Comparison of ENCODE assay signal across 10 mouse cellular contexts in the genomic region with DNA sequence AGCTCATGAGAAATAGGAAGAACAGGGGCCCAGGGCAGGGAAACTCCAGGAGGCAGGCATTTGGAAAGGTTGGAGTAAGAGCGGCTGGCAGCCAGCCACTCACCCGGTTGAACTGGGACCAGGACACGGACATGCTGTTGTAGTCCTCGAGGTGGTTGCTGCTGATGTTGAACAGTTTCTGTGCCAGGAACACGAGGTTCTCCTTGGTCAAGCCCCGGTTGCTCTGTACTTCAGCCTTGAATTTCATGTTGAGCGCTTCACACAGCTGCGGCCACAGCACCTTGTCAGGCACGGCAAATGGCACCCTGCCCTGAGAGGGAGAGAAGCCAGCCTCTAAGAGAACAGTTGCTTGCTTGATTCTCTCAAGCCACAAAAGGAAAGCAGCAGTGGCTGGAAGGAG. TPM values are rescaled to one million over a fixed set of nuclear protein-coding genes. Genes with fewer than 3 reads are reported as not detected.
DNase-seq lines count a peak whose midpoint lies in the region; ATAC-seq and TF ChIP-seq lines count a peak whose summit lies in the region.
"Not testable (repeated sequence)": the region's sequence is repeated elsewhere in the genome, so short reads cannot be mapped to it uniquely, and the experiment has no call there.
"Had no signal": no experiment of that assay in that cellular context is flagged by ENCODE, and none has a peak within 500 bp of the region (broad histone marks: within the 10 kb centered on the region; RNA-seq: fewer than 3 reads in every experiment).

No protein-coding gene starts in this region.

- peaks cover 56% of the 10 kb centered on the region for H3K36me3 ChIP-seq in heart, postnatal 0 days (replicated peaks; ENCODE audit: control insufficient read depth, insufficient read depth, low read length)

- not testable (repeated sequence) for H3K4me1 ChIP-seq in heart, postnatal 0 days (ENCODE audit: control insufficient read depth, insufficient read depth)

- TF ChIP-seq CTCF in heart, postnatal 0 days (IDR thresholded peaks at IDR 0.05; ENCODE audit: low read depth): not testable (repeated sequence)

- not testable (repeated sequence) for H3K9me3 ChIP-seq in heart, postnatal 0 days (replicated peaks; ENCODE audit: control insufficient read depth, low read length)

- H3K4me3 ChIP-seq in heart, postnatal 0 days (ENCODE audit: low read depth, low read length): not testable (repeated sequence)

- intact Hi-C loops in left cerebral cortex, postnatal 36 days (cut with DNase I): not testable (repeated sequence)

- DNase-seq in brain, adult 2 months (ENCODE audit: low read depth, low spot score): peak; percentile 68
- peak; percentile 68 to 73 for DNase-seq in cerebellum, postnatal 36 days
- peak; percentile 78 to 82 for DNase-seq in gastrocnemius, adult 8-10 months (ENCODE audit: low spot score in 2 of 2)
- DNase-seq in heart, postnatal 0 days (ENCODE audit: low spot score): peak; percentile 60
- peak; percentile 67 for DNase-seq in kidney, postnatal 14 days
- DNase-seq in left cerebral cortex, postnatal 36 days (ENCODE audit: low spot score in 2 of 2): peak; percentile 17 to 31
- peak; percentile 56 for DNase-seq in ovary, postnatal 36 days (ENCODE audit: low spot score)

- H3K4me2 ChIP-seq in heart, postnatal 0 days (ENCODE audit: low read depth, low read length): not testable (repeated sequence)

- not testable (repeated sequence) for H3K9ac ChIP-seq in heart, postnatal 0 days (replicated peaks; ENCODE audit: low read depth, low read length)

- 46% methylated on average over 9 of the region's 9 CpGs for WGBS in heart, postnatal 0 days

- ATAC-seq in heart, postnatal 0 days (ENCODE audit: insufficient read depth, low read depth): peak; percentile 80

- TF ChIP-seq EP300 in heart, postnatal 0 days (IDR thresholded peaks at IDR 0.05; ENCODE audit: low read depth): not testable (repeated sequence)

- not testable (repeated sequence) for H3K27me3 ChIP-seq in heart, postnatal 0 days (ENCODE audit: control insufficient read depth, insufficient read depth, low read length)

- peak overlapping the region; percentile 69 for H3K27ac ChIP-seq in heart, postnatal 0 days (ENCODE audit: low read depth)

RNA-seq across cellular contexts. Expression of gene Ghdc, which starts 19.9 kb away (rescaled TPM):
- 1 to 10 TPM; 4.3 to 8.2 (median 5.7) TPM for total RNA-seq in gastrocnemius, adult 8-10 months (2022)
- 8.2 and 13.0 TPM in 2 replicates for total RNA-seq in heart, postnatal 0 days (2014; rRNA removed; ENCODE audit: low replicate concordance)
- polyA plus RNA-seq in heart, postnatal 0 days (2015; fragmentation: Nextera tagmentation; extraction: Ambion mirVana): 6.8 and 7.0 TPM in 2 replicates
- 1 to 10 TPM; 6.6 to 8.0 TPM for total RNA-seq in left cerebral cortex, postnatal 36 days (2021)

RNA-seq across cellular contexts. Expression of gene Hcrt, which starts 27.9 kb away (rescaled TPM):
- not detected for total RNA-seq in gastrocnemius, adult 8-10 months (2022)
- not detected in 2 replicates for total RNA-seq in heart, postnatal 0 days (2014; rRNA removed; ENCODE audit: low replicate concordance)
- polyA plus RNA-seq in heart, postnatal 0 days (2015; fragmentation: Nextera tagmentation; extraction: Ambion mirVana): not detected in 2 replicates
- total RNA-seq in left cerebral cortex, postnatal 36 days (2021): under 1 TPM; 0.59 to 0.77 TPM
- polyA plus RNA-seq: heart, embryonic 11.5 days; limb, embryonic 11.5 days; lung, adult 2 months had no signal

RNA-seq across cellular contexts. Expression of gene Kcnh4, which starts 30.9 kb away (rescaled TPM):
- total RNA-seq in gastrocnemius, adult 8-10 months (2022): not detected
- not detected in 2 replicates for total RNA-seq in heart, postnatal 0 days (2014; rRNA removed; ENCODE audit: low replicate concordance)
- not detected in 2 replicates for polyA plus RNA-seq in heart, postnatal 0 days (2015; fragmentation: Nextera tagmentation; extraction: Ambion mirVana)
- total RNA-seq in left cerebral cortex, postnatal 36 days (2021): 10 to 100 TPM; 12.6 to 19.1 TPM
- polyA plus RNA-seq: heart, embryonic 11.5 days; limb, embryonic 11.5 days had no signal

RNA-seq across cellular contexts. Expression of gene Rab5c, which starts 52.6 kb away (rescaled TPM):
- total RNA-seq in gastrocnemius, adult 8-10 months (2022): 10 to 100 TPM; 41.4 to 50.9 (median 42.2) TPM
- 99.1 and 117 TPM in 2 replicates for total RNA-seq in heart, postnatal 0 days (2014; rRNA removed; ENCODE audit: low replicate concordance)
- polyA plus RNA-seq in heart, postnatal 0 days (2015; fragmentation: Nextera tagmentation; extraction: Ambion mirVana): 11.0 and 12.0 TPM in 2 replicates
- total RNA-seq in left cerebral cortex, postnatal 36 days (2021): 100 to 1,000 TPM; 138 to 156 TPM

RNA-seq across cellular contexts. Expression of gene Stat5b, which starts 59.9 kb away (rescaled TPM):
- 100 to 1,000 TPM; 136 to 186 (median 155) TPM for total RNA-seq in gastrocnemius, adult 8-10 months (2022)
- total RNA-seq in heart, postnatal 0 days (2014; rRNA removed; ENCODE audit: low replicate concordance): 29.2 and 48.2 TPM in 2 replicates
- polyA plus RNA-seq in heart, postnatal 0 days (2015; fragmentation: Nextera tagmentation; extraction: Ambion mirVana): 22.5 and 23.3 TPM in 2 replicates
- 10 to 100 TPM; 22.3 to 23.1 TPM for total RNA-seq in left cerebral cortex, postnatal 36 days (2021)

Comparison
In these comparisons a context has a peak if more than half of its experiments do, and no peak if none do; other contexts are left out.
1. DNase-seq: peak in every context shown above with its lines; median percentile 80 in gastrocnemius, adult 8-10 months; 70 in cerebellum, postnatal 36 days; 68 in brain, adult 2 months; 67 in kidney, postnatal 14 days; 60 in heart, postnatal 0 days; 56 in ovary, postnatal 36 days; 24 in left cerebral cortex, postnatal 36 days.
2. RNA of gene Kcnh4, which starts 30.9 kb away (total RNA-seq): 12.6 to 19.1 TPM in left cerebral cortex, postnatal 36 days; not detected in gastrocnemius, adult 8-10 months and not detected in heart, postnatal 0 days; every median in the first group is over 10 times any median in the second.